Mouse (Mus musculus): ENCODE measurements around the gene Ror2.

GRCm38 (mm10) chr13:53199262-53199661, 86.7 kb downstream of the Ror2 start:
- TF ChIP-seq GATA1 (IDR thresholded peaks at IDR 0.05; ENCODE audit: borderline replicate concordance, low read length) (no peak), FLI1 (IDR thresholded peaks at IDR 0.05; ENCODE audit: low read length) (no peak)

All from megakaryocyte, embryonic 14.5 days (primary cell).